Mouse (Mus musculus): ENCODE data around the gene Hsp90aa1. TPM values are rescaled to one million over a fixed set of nuclear protein-coding genes. Genes with fewer than 3 reads are reported as not detected.
"Not testable (repeated sequence)": the region's sequence is repeated elsewhere in the genome, so short reads cannot be mapped to it uniquely, and the experiment has no call there.

Gene Hsp90aa1
- 690 and 768 TPM in 2 replicates for polyA plus RNA-seq (2015; fragmentation: Nextera tagmentation; extraction: Ambion mirVana)

GRCm38 (mm10) chr12:110702556-110702955, at the start of gene Hsp90aa1:
Gene Hsp90aa1, minus strand, starts transcription at chr12:110702728.
- no peak for DNase-seq (ENCODE audit: low spot score)

GRCm38 (mm10) chr12:110750770-110751439, 48.4 kb upstream of the Hsp90aa1 start:
- peak; percentile 40 for DNase-seq (ENCODE audit: low spot score)

- DNase-seq (ENCODE audit: low spot score): peak; percentile 38
These were observed 35.8 kb upstream of the Hsp90aa1 start for GRCm38 (mm10) chr12:110738158-110738921.

GRCm38 (mm10) chr12:110737170-110738157, 34.9 kb upstream of the Hsp90aa1 start, which contains the start of gene Wdr20:
Gene Wdr20, plus strand, starts transcription at chr12:110737944.
- DNase-seq (ENCODE audit: low spot score): peak; percentile 97

- peak; percentile 25 for DNase-seq (ENCODE audit: low spot score)
These were observed 34.1 kb upstream of the Hsp90aa1 start for GRCm38 (mm10) chr12:110736641-110737040.

- DNase-seq (ENCODE audit: low spot score): not testable (repeated sequence)
These were observed 30.7 kb upstream of the Hsp90aa1 start for GRCm38 (mm10) chr12:110733254-110733653.

GRCm38 (mm10) chr12:110726428-110726827, 23.9 kb upstream of the Hsp90aa1 start:
- no peak for DNase-seq (ENCODE audit: low spot score)

GRCm38 (mm10) chr12:110725489-110725888, 23.0 kb upstream of the Hsp90aa1 start:
- DNase-seq (ENCODE audit: low spot score): no peak

- DNase-seq (ENCODE audit: low spot score): no peak
These were observed 22.5 kb upstream of the Hsp90aa1 start for GRCm38 (mm10) chr12:110725051-110725450.

GRCm38 (mm10) chr12:110716004-110716403, 13.5 kb upstream of the Hsp90aa1 start:
- DNase-seq (ENCODE audit: low spot score): no peak

GRCm38 (mm10) chr12:110714215-110714614, 11.7 kb upstream of the Hsp90aa1 start:
- no peak for DNase-seq (ENCODE audit: low spot score)

GRCm38 (mm10) chr12:110713784-110714183, 11.3 kb upstream of the Hsp90aa1 start:
- DNase-seq (ENCODE audit: low spot score): no peak

GRCm38 (mm10) chr12:110711270-110711669, 8.7 kb upstream of the Hsp90aa1 start:
- no peak for DNase-seq (ENCODE audit: low spot score)

GRCm38 (mm10) chr12:110707451-110707850, 4.9 kb upstream of the Hsp90aa1 start:
- no peak for DNase-seq (ENCODE audit: low spot score)

GRCm38 (mm10) chr12:110706337-110707231, 4.1 kb upstream of the Hsp90aa1 start:
- peak; percentile 59 for DNase-seq (ENCODE audit: low spot score)

GRCm38 (mm10) chr12:110705419-110705818, 2.9 kb upstream of the Hsp90aa1 start:
- DNase-seq (ENCODE audit: low spot score): not testable (repeated sequence)

GRCm38 (mm10) chr12:110703682-110704081, 1.2 kb upstream of the Hsp90aa1 start:
- DNase-seq (ENCODE audit: low spot score): no peak

- DNase-seq (ENCODE audit: low spot score): peak; percentile 76
These were observed 512 bp upstream of the Hsp90aa1 start for GRCm38 (mm10) chr12:110703008-110703471.

GRCm38 (mm10) chr12:110701363-110701762, 1.2 kb downstream of the Hsp90aa1 start:
- DNase-seq (ENCODE audit: low spot score): peak; percentile 29

GRCm38 (mm10) chr12:110700730-110701129, 1.8 kb downstream of the Hsp90aa1 start:
- no peak for DNase-seq (ENCODE audit: low spot score)

Measured in thymus, postnatal 0 days (tissue).